8 mouse cellular contexts compared by ENCODE assay signal in genomic region chr14:14701710-14702329, GRCm38 (mm10). TPM values are rescaled to one million over a fixed set of nuclear protein-coding genes. Genes with fewer than 3 reads are reported as not detected.
DNase-seq lines count a peak whose midpoint lies in the region; ATAC-seq and TF ChIP-seq lines count a peak whose summit lies in the region.

Slc4a7 (plus strand) TSS chr14:14702279.

- H3K36me3 ChIP-seq in erythroblast, embryonic 14.5 days (ENCODE audit: control insufficient read depth), result no peaks in the 10 kb centered on the region
- H3K36me3 ChIP-seq in CH12.LX (replicated peaks in 1 of 2; ENCODE audit: control insufficient read depth in 1 of 2, insufficient read depth in 1 of 2, low read length in 1 of 2), result no peaks in the 10 kb centered on the region
- no peaks in the 10 kb centered on the region for H3K36me3 ChIP-seq in forebrain, embryonic 12.5 days (replicated peaks)

- peak within 1 kb of the TSS; percentile 79 for H3K4me3 ChIP-seq in erythroblast, embryonic 14.5 days (replicated peaks)
- peak within 1 kb of the TSS; percentile 64 to 97 (median 87) for H3K4me3 ChIP-seq in CH12.LX (replicated peaks in 1 of 3; ENCODE audit: low read depth in 2 of 3, low read length in 2 of 3, poor library complexity in 1 of 3)
- peak within 1 kb of the TSS; percentile 85 for H3K4me3 ChIP-seq in forebrain, embryonic 12.5 days (replicated peaks)

- peaks cover 20% of the 10 kb centered on the region for H3K4me1 ChIP-seq in erythroblast, embryonic 14.5 days (ENCODE audit: control insufficient read depth)
- H3K4me1 ChIP-seq in CH12.LX (ENCODE audit: control insufficient read depth in 1 of 2, insufficient read depth in 2 of 2), result peaks cover 3 to 30% of the 10 kb centered on the region in 2 experiments; a peak in 3 of 4 replicates
- peaks cover 16% of the 10 kb centered on the region for H3K4me1 ChIP-seq in forebrain, embryonic 12.5 days

- 0 out of 2 replicates have a peak within 1 kb of the TSS, but pooled peaks have one; percentile 53 for H3K27ac ChIP-seq in CH12.LX (ENCODE audit: insufficient read depth, low read depth)
- peak within 1 kb of the TSS; percentile 98 for H3K27ac ChIP-seq in forebrain, embryonic 12.5 days

- no peak for ATAC-seq in erythroblast, adult 5-6 weeks (replicated peaks; ENCODE audit: low FRiP score, poor library complexity, severe bottlenecking)
- ATAC-seq in forebrain, embryonic 12.5 days (ENCODE audit: low FRiP score), result no peak
- no peak for ATAC-seq in inflammation-experienced regulatory T-cells, adult 6 months
- no peak for ATAC-seq in megakaryocyte progenitor cell, adult 5-6 weeks (replicated peaks; ENCODE audit: poor library complexity)

- no peak for DNase-seq in CH12.LX (ENCODE audit: extremely low read depth)
- DNase-seq in thymus, postnatal 14 days, result no peak
- DNase-seq in kidney, postnatal 14 days, result no peak

- in situ Hi-C loops in CH12.LX (cut with MboI; ENCODE audit: low pct_ligation_motif_present, low pct_unique_long_range_greater_than_20kb, low sequenced_read_pairs), result no loop called here

- TF ChIP-seq RAD21 in CH12.LX (IDR thresholded peaks at IDR 0.05; ENCODE audit: low read depth, low read length), result no peak

- no peak for TF ChIP-seq POLR2A in CH12.LX (IDR thresholded peaks at IDR 0.05; ENCODE audit: low read depth, low read length)

- H3K27me3 ChIP-seq in erythroblast, embryonic 14.5 days (ENCODE audit: control insufficient read depth), result no peaks in the 10 kb centered on the region
- no peaks in the 10 kb centered on the region for H3K27me3 ChIP-seq in CH12.LX (replicated peaks)
- no peaks in the 10 kb centered on the region for H3K27me3 ChIP-seq in forebrain, embryonic 12.5 days

- no peaks in the 10 kb centered on the region for H3K9me3 ChIP-seq in erythroblast, embryonic 14.5 days (ENCODE audit: control insufficient read depth, low read length)
- no peaks in the 10 kb centered on the region for H3K9me3 ChIP-seq in CH12.LX (replicated peaks; ENCODE audit: low read length)
- H3K9me3 ChIP-seq in forebrain, embryonic 12.5 days, result no peaks in the 10 kb centered on the region

- TF ChIP-seq EP300 in CH12.LX (IDR thresholded peaks at IDR 0.05; ENCODE audit: low read length), result no peak

- H3K4me2 ChIP-seq in CH12.LX (ENCODE audit: insufficient read depth, low read depth, poor library complexity, severe bottlenecking), result peak within 1 kb of the TSS; percentile 65
- H3K4me2 ChIP-seq in forebrain, embryonic 12.5 days, result peak within 1 kb of the TSS; percentile 70

- 0 out of 2 replicates have a peak, but pooled peaks cover 2% of the 10 kb centered on the region for H3K79me2 ChIP-seq in CH12.LX (replicated peaks; ENCODE audit: control insufficient read depth, extremely low read depth, insufficient read depth, poor library complexity, severe bottlenecking)

- dilution Hi-C loops in CH12.LX (cut with MboI; ENCODE audit: extremely low pct_ligation_motif_present, extremely low pct_unique_long_range_greater_than_20kb, low sequenced_read_pairs), result no loop called here

- H3K9ac ChIP-seq in CH12.LX (ENCODE audit: insufficient read depth, low read depth), result peak within 1 kb of the TSS; percentile 72
- H3K9ac ChIP-seq in forebrain, embryonic 12.5 days, result peak within 1 kb of the TSS; percentile 97

- WGBS in forebrain, embryonic 12.5 days, result 86% methylated on average over 5 of the region's 5 CpGs

- no peak for TF ChIP-seq CTCF in CH12.LX (conservative IDR thresholded peaks at IDR 0.05 in 1 of 2, IDR thresholded peaks at IDR 0.05 in 1 of 2; ENCODE audit: low read depth in 2 of 2, low read length in 2 of 2)

TF ChIP-seq in CH12.LX, 34 proteins besides CTCF, POLR2A, EP300 and RAD21:
- TF ChIP-seq MYC (IDR thresholded peaks at IDR 0.05; ENCODE audit: low read depth, low read length) (no peak), ZMIZ1 (IDR thresholded peaks at IDR 0.05; ENCODE audit: low read depth, low read length) (no peak), E2F4 (IDR thresholded peaks at IDR 0.05; ENCODE audit: insufficient replicate concordance, low read depth, low read length) (no peak), MAX (IDR thresholded peaks at IDR 0.05; ENCODE audit: low read length) (no peak), JUN (IDR thresholded peaks at IDR 0.05; ENCODE audit: insufficient read depth, low read depth, low read length) (no peak), NELFE (IDR thresholded peaks at IDR 0.05; ENCODE audit: low read depth, low read length) (no peak), HCFC1 (IDR thresholded peaks at IDR 0.05; ENCODE audit: low read depth, low read length) (no peak), POLR2AphosphoS2 (IDR thresholded peaks at IDR 0.05; ENCODE audit: low read depth, low read length) (no peak), GABPA (IDR thresholded peaks at IDR 0.05; ENCODE audit: insufficient replicate concordance, low read depth, low read length) (no peak), ZKSCAN1 (IDR thresholded peaks at IDR 0.05; ENCODE audit: borderline replicate concordance, low read depth, low read length) (no peak), ETS1 (conservative IDR thresholded peaks at IDR 0.05; ENCODE audit: low read depth, low read length) (no peak), USF1 (IDR thresholded peaks at IDR 0.05; ENCODE audit: low read depth, low read length) (no peak), CHD2 (IDR thresholded peaks at IDR 0.05; ENCODE audit: low read length) (no peak), NRF1 (IDR thresholded peaks at IDR 0.05; ENCODE audit: low read depth, low read length) (no peak)

RNA-seq across cellular contexts. Expression of gene Slc4a7, which starts in this region (rescaled TPM):
- polyA plus RNA-seq in erythroblast, embryonic 14.5 days (2012), result 0.04 and 0.11 TPM in 2 replicates
- total RNA-seq in erythroblast, adult 5-6 weeks (2015; ENCODE audit: low replicate concordance), result 6.1 and 6.7 TPM in 2 replicates
- total RNA-seq in erythroblast, adult 5-6 weeks (2017; ENCODE audit: low replicate concordance), result 6.8 and 7.7 TPM in 2 replicates
- total RNA-seq in CH12.LX (2012; rRNA removed) (13.6 and 13.9 TPM in 2 replicates), CH12.LX (2014; rRNA removed) (17.6 and 21.4 TPM in 2 replicates)
- polyA plus RNA-seq in CH12.LX (2012; ENCODE audit: insufficient read length, low read depth), result 15.5 and 19.0 TPM in 2 replicates
- polyA plus RNA-seq in forebrain, embryonic 12.5 days (2016; fragmentation: Nextera tagmentation; extraction: Ambion mirVana), result 46.9 and 51.8 TPM in 2 replicates
- polyA plus RNA-seq in inflammation-experienced regulatory T-cells, adult 6 months (2017; shearing (Covaris generic)), result 10 to 100 TPM; 33.3 to 47.0 (median 39.2) TPM
- total RNA-seq in megakaryocyte progenitor cell, adult 5-6 weeks (2015), result 26.3 and 32.9 TPM in 2 replicates
- total RNA-seq in megakaryocyte progenitor cell, adult 5-6 weeks (2017), result 24.9 and 31.9 TPM in 2 replicates

Comparison
In these comparisons a context has a peak if more than half of its experiments do, and no peak if none do; other contexts are left out.
1. RNA of gene Slc4a7 (polyA plus RNA-seq): 46.9 to 51.8 TPM in forebrain, embryonic 12.5 days, 33.3 to 47.0 TPM in inflammation-experienced regulatory T-cells, adult 6 months and 15.5 to 19.0 TPM in CH12.LX; 0.04 to 0.11 TPM in erythroblast, embryonic 14.5 days; every median in the first group is over 10 times any median in the second.
2. Peak in every context shown above with its lines, with median percentiles within 50 percentile points of each other: H3K4me3 ChIP-seq.